Mouse (Mus musculus) heart, embryonic 14.5 days (tissue): Measurements from ENCODE around the gene Ankrd33b. TPM values are rescaled to one million over a fixed set of nuclear protein-coding genes. Genes with fewer than 3 reads are reported as not detected.

Experiments used
- ATAC-seq: fragments of 200-750 bp; cut with Nextera tagmentation; 2 replicates; pipeline ENCODE4 v1.8.0; 2017; ENCODE audit warnings: low read depth, moderate TSS enrichment; ENCODE audit not compliant: insufficient number of reproducible peaks, insufficient read depth, low FRiP score
- H3K27ac ChIP-seq, 2 experiments: fragments of 200-500 bp in 1 of 2; fragments of 300-500 bp in 1 of 2; sonication (generic) in 1 of 2; replicated peaks in 1 of 2; 2 replicates each; pipeline ENCODE4 v1.5.1; 2012 to 2014; ENCODE audit warnings: low read depth in 2 of 2, low read length in 2 of 2, control low read depth in 1 of 2, mild to moderate bottlenecking in 1 of 2, mixed read lengths in 1 of 2; ENCODE audit not compliant: control insufficient read depth in 1 of 2, insufficient read depth in 1 of 2
- H3K27me3 ChIP-seq: fragments of 300-500 bp; sonication (generic); 2 replicates; pipeline ENCODE4 v1.6.1; 2014; ENCODE audit warnings: mild to moderate bottlenecking, low read length, control low read depth; ENCODE audit not compliant: control insufficient read depth, insufficient read depth
- H3K36me3 ChIP-seq: fragments of 300-500 bp; sonication (generic); 2 replicates; pipeline ENCODE4 v1.6.1; 2014; ENCODE audit warnings: mild to moderate bottlenecking, control low read depth, low read length, mixed read lengths; ENCODE audit not compliant: control insufficient read depth, insufficient read depth
- H3K4me1 ChIP-seq, 2 experiments: fragments of 200-500 bp in 1 of 2; fragments of 300-500 bp in 1 of 2; sonication (generic) in 1 of 2; 2 replicates each; pipeline ENCODE4 v1.6.1; 2012 to 2014; ENCODE audit warnings: low read length in 2 of 2, control low read depth in 1 of 2, mixed read lengths in 1 of 2; ENCODE audit not compliant: control insufficient read depth in 2 of 2, insufficient read depth in 2 of 2
- H3K4me2 ChIP-seq: fragments of 300-500 bp; sonication (generic); 2 replicates; pipeline ENCODE4 v1.6.1; 2014; ENCODE audit warnings: mild to moderate bottlenecking, low read length
- H3K4me3 ChIP-seq, 2 experiments: fragments of 200-500 bp in 1 of 2; fragments of 300-500 bp in 1 of 2; sonication (generic) in 1 of 2; 2 replicates each; pipeline ENCODE4 v1.5.1; 2012 to 2014; ENCODE audit warnings: low read length in 2 of 2, mild to moderate bottlenecking in 2 of 2, control low read depth in 1 of 2, low read depth in 1 of 2, moderate library complexity in 1 of 2; ENCODE audit not compliant: control insufficient read depth in 1 of 2, insufficient read depth in 1 of 2
- H3K9ac ChIP-seq: fragments of 300-500 bp; sonication (generic); 2 replicates; pipeline ENCODE4 v1.6.1; 2014; ENCODE audit warnings: mild to moderate bottlenecking, low read length
- H3K9me3 ChIP-seq: fragments of 300-500 bp; sonication (generic); 2 replicates; pipeline ENCODE4 v1.6.1; 2016; ENCODE audit warnings: low read length, control low read depth; ENCODE audit not compliant: control insufficient read depth
- WGBS: fragments of 180-500 bp; shearing (Covaris S2); extraction: QIAGEN DNeasy Blood & Tissue Kit; methylation state at CpG from one replicate; pipeline ENCODE4 v1.1.7; 2014; 5-methylcytosine and 5-hydroxymethylcytosine counted together
- polyA plus RNA-seq: library from polyadenylated mRNA; unstranded; fragments of >200 nt; fragmentation: Nextera tagmentation; extraction: Ambion mirVana; gene quantifications from 2 replicates; pipeline ENCODE4 v1.2.1, GENCODE M21; 2014

Ankrd33b gene
- polyA plus RNA-seq, 1 experiment from 2014 or later, result 2.9 TPM

GRCm38 (mm10) chr15:31406881-31407280 lies 39.4 kb upstream of the Ankrd33b start:
- Histone ChIP-seq H3K4me3 (no peak overlapping the region), H3K4me2 (no peak overlapping the region), H3K27ac (no peak overlapping the region), H3K9me3 (no peaks in the 10 kb centered on the region), H3K27me3 (no peaks in the 10 kb centered on the region), H3K36me3 (no peaks in the 10 kb centered on the region), H3K4me1 (peaks cover 0 to 4% of the 10 kb centered on the region in 2 experiments; a peak in 1 of 4 replicates), H3K9ac (no peak overlapping the region)
- ATAC-seq, result no peak
- 86% methylated on average over 5 of the region's 5 CpGs for WGBS

GRCm38 (mm10) chr15:31404346-31404745 lies 36.8 kb upstream of the Ankrd33b start:
- no peaks in the 10 kb centered on the region for H3K27me3 ChIP-seq
- no peak overlapping the region for H3K27ac ChIP-seq
- H3K4me1 ChIP-seq, result peaks cover 6 to 11% of the 10 kb centered on the region in 2 experiments; a peak in 3 of 4 replicates
- no peaks in the 10 kb centered on the region for H3K9me3 ChIP-seq
- no peak overlapping the region for H3K9ac ChIP-seq
- H3K4me3 ChIP-seq, result no peak overlapping the region
- H3K4me2 ChIP-seq, result no peak overlapping the region
- no peak for ATAC-seq
- 85% methylated on average over 8 of the region's 8 CpGs for WGBS
- no peaks in the 10 kb centered on the region for H3K36me3 ChIP-seq

GRCm38 (mm10) chr15:31402200-31402892 lies 34.8 kb upstream of the Ankrd33b start:
- H3K4me2 ChIP-seq, result no peak overlapping the region
- peaks cover 6 to 7% of the 10 kb centered on the region in 2 experiments; a peak in 3 of 4 replicates for H3K4me1 ChIP-seq
- 0 out of 2 replicates have a peak, but pooled peaks cover 1% of the 10 kb centered on the region for H3K9me3 ChIP-seq
- no peaks in the 10 kb centered on the region for H3K27me3 ChIP-seq
- no peak overlapping the region for H3K9ac ChIP-seq
- H3K27ac ChIP-seq, result no peak overlapping the region
- H3K36me3 ChIP-seq, result no peaks in the 10 kb centered on the region
- H3K4me3 ChIP-seq, result no peak overlapping the region
- 85% methylated on average over 12 of the region's 12 CpGs for WGBS
- no peak for ATAC-seq

- no peak overlapping the region for H3K4me3 ChIP-seq
- 0 out of 2 replicates have a peak, but pooled peaks cover 3% of the 10 kb centered on the region for H3K9me3 ChIP-seq
- ATAC-seq, result no peak
- no peak overlapping the region for H3K9ac ChIP-seq
- H3K4me2 ChIP-seq, result no peak overlapping the region
- H3K36me3 ChIP-seq, result no peaks in the 10 kb centered on the region
- no peaks in the 10 kb centered on the region for H3K27me3 ChIP-seq
- H3K27ac ChIP-seq, result no peak overlapping the region
- WGBS, result 51% methylated on average over 3 of the region's 3 CpGs
- H3K4me1 ChIP-seq, result peaks cover 15 to 17% of the 10 kb centered on the region in 2 experiments
Measured at GRCm38 (mm10) chr15:31400974-31401373, 33.4 kb upstream of the Ankrd33b start.

- Histone ChIP-seq H3K9me3 (0 out of 2 replicates have a peak, but pooled peaks cover 6% of the 10 kb centered on the region), H3K27ac (no peak overlapping the region), H3K4me3 (no peak overlapping the region), H3K27me3 (no peaks in the 10 kb centered on the region), H3K9ac (no peak overlapping the region), H3K36me3 (no peaks in the 10 kb centered on the region), H3K4me2 (no peak overlapping the region), H3K4me1 (peaks cover 21 to 22% of the 10 kb centered on the region in 2 experiments)
- no peak for ATAC-seq
- WGBS, result 94% methylated on average over 13 of the region's 13 CpGs
Measured at GRCm38 (mm10) chr15:31398769-31399168, 31.2 kb upstream of the Ankrd33b start.

- H3K27me3 ChIP-seq, result no peaks in the 10 kb centered on the region
- no peak overlapping the region for H3K4me2 ChIP-seq
- peaks cover 21 to 32% of the 10 kb centered on the region in 2 experiments for H3K4me1 ChIP-seq
- H3K9me3 ChIP-seq, result 0 out of 2 replicates have a peak, but pooled peaks cover 6% of the 10 kb centered on the region
- H3K4me3 ChIP-seq, result no peak overlapping the region
- H3K27ac ChIP-seq, result peak overlapping the region; percentile 91
- no peak for ATAC-seq
- 77% methylated on average over 3 of the region's 3 CpGs for WGBS
- no peaks in the 10 kb centered on the region for H3K36me3 ChIP-seq
- H3K9ac ChIP-seq, result no peak overlapping the region
Measured at GRCm38 (mm10) chr15:31397379-31397778, 29.9 kb upstream of the Ankrd33b start.

- Histone ChIP-seq H3K9me3 (0 out of 2 replicates have a peak, but pooled peaks cover 6% of the 10 kb centered on the region), H3K27me3 (no peaks in the 10 kb centered on the region), H3K4me1 (peaks cover 24 to 35% of the 10 kb centered on the region in 2 experiments), H3K4me2 (peak overlapping the region; percentile 40), H3K36me3 (no peaks in the 10 kb centered on the region), H3K27ac (peak overlapping the region; percentile 91), H3K4me3 (no peak overlapping the region), H3K9ac (no peak overlapping the region)
- 34% methylated on average over 5 of the region's 5 CpGs for WGBS
- peak; percentile 76 for ATAC-seq
Measured at GRCm38 (mm10) chr15:31396755-31397154, 29.2 kb upstream of the Ankrd33b start.
